Mouse (Mus musculus) E14TG2a.4 (cell line): ENCODE data around the gene Gm17660.
"Not testable (repeated sequence)": the region's sequence is repeated elsewhere in the genome, so short reads cannot be mapped to it uniquely, and the experiment has no call there.

Experiments used
- H3K27me3 ChIP-seq: 2 replicates; pipeline ENCODE4 v1.6.1; 2014; ENCODE audit warnings: low read length, control low read depth; ENCODE audit not compliant: insufficient read depth
- H3K36me3 ChIP-seq: 2 replicates; pipeline ENCODE4 v1.6.1; 2014; ENCODE audit warnings: low read length, control low read depth; ENCODE audit not compliant: insufficient read depth
- H3K4me1 ChIP-seq: replicated peaks from 2 replicates; pipeline ENCODE4 v1.6.1; 2014; ENCODE audit warnings: low read depth, low read length, control low read depth
- H3K4me3 ChIP-seq: replicated peaks from 2 replicates; pipeline ENCODE4 v1.5.1; 2014; ENCODE audit warnings: mild to moderate bottlenecking, low read length
- H3K9me3 ChIP-seq: 2 replicates; pipeline ENCODE4 v1.6.1; 2014; ENCODE audit warnings: low read length, control low read depth
- CTCF ChIP-seq: conservative IDR thresholded peaks from 2 replicates; pipeline ENCODE4 v1.5.1; 2014; ENCODE audit warnings: low read length
- NANOG ChIP-seq: IDR thresholded peaks from 2 replicates; pipeline ENCODE4 v1.6.1; 2014; ENCODE audit warnings: borderline replicate concordance, low read length, mixed read lengths
- POU5F1 ChIP-seq: IDR thresholded peaks from 2 replicates; pipeline ENCODE4 v1.6.1; 2014; ENCODE audit warnings: low read length, borderline replicate concordance

Gene Gm17660

GRCm38 (mm10) chr5:104042906-104043305, 34.5 kb downstream of the Gm17660 start:
- TF ChIP-seq POU5F1 (no peak), NANOG (no peak), CTCF (no peak)

GRCm38 (mm10) chr5:104039154-104039932, 38.1 kb downstream of the Gm17660 start:
- TF ChIP-seq NANOG: no peak
- TF ChIP-seq CTCF: peak; percentile 94
- Histone ChIP-seq H3K27me3 (no peaks in the 10 kb centered on the region), H3K4me3 (no peak overlapping the region), H3K9me3 (no peaks in the 10 kb centered on the region), H3K4me1 (no peaks in the 10 kb centered on the region), H3K36me3 (no peaks in the 10 kb centered on the region)

More at GRCm38 (mm10) chr5:104042906-104043305, 34.5 kb downstream of the Gm17660 start:
- Histone ChIP-seq H3K4me1 (peaks cover 14% of the 10 kb centered on the region), H3K9me3 (no peaks in the 10 kb centered on the region), H3K36me3 (no peaks in the 10 kb centered on the region), H3K4me3 (no peak overlapping the region), H3K27me3 (0 out of 2 replicates have a peak, but pooled peaks cover 2% of the 10 kb centered on the region)

GRCm38 (mm10) chr5:104036686-104037085, 40.7 kb downstream of the Gm17660 start:
- Histone ChIP-seq H3K4me1 (0 out of 2 replicates have a peak, but pooled peaks cover 2% of the 10 kb centered on the region), H3K36me3 (no peaks in the 10 kb centered on the region), H3K27me3 (no peaks in the 10 kb centered on the region), H3K9me3 (peaks cover 17% of the 10 kb centered on the region), H3K4me3 (no peak overlapping the region)
- TF ChIP-seq NANOG (no peak), POU5F1 (no peak), CTCF (no peak)

- no peak for TF ChIP-seq POU5F1
- TF ChIP-seq CTCF: no peak
- no peak for TF ChIP-seq NANOG
- H3K9me3 ChIP-seq: peaks cover 17% of the 10 kb centered on the region
- H3K36me3 ChIP-seq: no peaks in the 10 kb centered on the region
Observed at GRCm38 (mm10) chr5:104035824-104036223, 41.6 kb downstream of the Gm17660 start.

GRCm38 (mm10) chr5:104035066-104035465, 42.3 kb downstream of the Gm17660 start:
- Histone ChIP-seq H3K36me3 (no peaks in the 10 kb centered on the region), H3K4me1 (peaks cover 18% of the 10 kb centered on the region), H3K4me3 (no peak overlapping the region), H3K9me3 (peaks cover 17% of the 10 kb centered on the region), H3K27me3 (no peaks in the 10 kb centered on the region)
- TF ChIP-seq POU5F1 (no peak), CTCF (no peak), NANOG (no peak)

More at GRCm38 (mm10) chr5:104035824-104036223, 41.6 kb downstream of the Gm17660 start:
- Histone ChIP-seq H3K27me3 (no peaks in the 10 kb centered on the region), H3K4me3 (no peak overlapping the region), H3K4me1 (peaks cover 10% of the 10 kb centered on the region)

- H3K4me1 ChIP-seq: peaks cover 19% of the 10 kb centered on the region
- TF ChIP-seq NANOG (no peak), CTCF (no peak), POU5F1 (no peak)
Observed at GRCm38 (mm10) chr5:104032434-104033097, 44.8 kb downstream of the Gm17660 start.

GRCm38 (mm10) chr5:104025245-104025854, 52.1 kb downstream of the Gm17660 start:
- Histone ChIP-seq H3K36me3 (no peaks in the 10 kb centered on the region), H3K9me3 (no peaks in the 10 kb centered on the region), H3K4me3 (peak overlapping the region; percentile 61), H3K27me3 (no peaks in the 10 kb centered on the region), H3K4me1 (peaks cover 54% of the 10 kb centered on the region)
- TF ChIP-seq POU5F1 (no peak), CTCF (no peak), NANOG (no peak)

More at GRCm38 (mm10) chr5:104032434-104033097, 44.8 kb downstream of the Gm17660 start:
- Histone ChIP-seq H3K4me3 (no peak overlapping the region), H3K9me3 (peaks cover 17% of the 10 kb centered on the region), H3K27me3 (no peaks in the 10 kb centered on the region), H3K36me3 (no peaks in the 10 kb centered on the region)

GRCm38 (mm10) chr5:104024762-104025161, 52.6 kb downstream of the Gm17660 start:
- TF ChIP-seq POU5F1: no peak
- TF ChIP-seq CTCF: no peak
- TF ChIP-seq NANOG: no peak
- H3K9me3 ChIP-seq: no peaks in the 10 kb centered on the region
- no peaks in the 10 kb centered on the region for H3K36me3 ChIP-seq
- no peaks in the 10 kb centered on the region for H3K27me3 ChIP-seq
- peak overlapping the region; percentile 61 for H3K4me3 ChIP-seq
- H3K4me1 ChIP-seq: peaks cover 57% of the 10 kb centered on the region

GRCm38 (mm10) chr5:104024193-104024592, 53.2 kb downstream of the Gm17660 start:
- 0 out of 2 replicates have a peak overlapping the region, but pooled peaks have one; percentile 20 for H3K4me3 ChIP-seq
- not testable (repeated sequence) for H3K9me3 ChIP-seq, H3K36me3 ChIP-seq, H3K27me3 ChIP-seq
- H3K4me1 ChIP-seq: peaks cover 62% of the 10 kb centered on the region
